Mouse (Mus musculus) B cell, adult 62 days (primary cell): ENCODE measurements around the gene Acot9. TPM values are rescaled to one million over a fixed set of nuclear protein-coding genes. Genes with fewer than 3 reads are reported as not detected.

Source experiments
- total RNA-seq: library from RNA; stranded (reverse); gene quantifications from 4 replicates; pipeline ENCODE4 v1.2.4, GENCODE M21; 2023

Acot9 gene
- 19.4 to 24.7 TPM (median 22.7 TPM) in 4 replicates for total RNA-seq

DNA sequence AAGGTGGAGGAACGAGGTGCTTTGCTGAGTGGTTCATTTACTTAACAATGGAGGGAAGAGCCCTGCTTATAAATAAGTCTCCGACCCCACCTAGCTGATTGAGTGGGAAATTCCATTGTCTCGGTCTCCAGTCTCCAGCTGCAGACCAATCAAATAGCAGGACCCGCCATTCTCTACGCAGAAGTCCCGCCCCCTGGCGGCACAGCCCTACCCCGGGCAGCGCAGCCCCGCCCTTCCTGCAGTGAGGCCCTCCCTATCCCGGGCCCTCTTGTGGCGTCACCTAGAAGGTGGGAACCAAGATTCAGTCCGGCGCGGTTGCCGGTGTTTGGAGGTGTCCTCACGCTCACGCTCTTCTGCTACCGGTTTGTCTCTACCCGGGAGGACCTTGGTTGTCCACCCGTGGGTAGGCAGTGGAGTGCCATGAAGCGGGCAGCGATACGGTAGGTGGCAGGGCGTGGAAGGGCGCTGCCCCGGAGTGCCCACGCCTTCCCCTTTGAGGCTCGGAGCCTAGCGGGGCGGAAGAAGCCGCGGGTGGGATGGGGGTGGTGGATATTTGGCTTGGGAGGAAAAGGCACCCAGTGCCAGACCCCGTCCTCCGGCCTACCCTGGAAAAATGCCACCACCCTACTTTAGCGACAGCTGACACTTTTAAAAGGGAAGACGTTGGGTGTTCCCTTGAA, at the start of gene Acot9:
Gene Acot9, plus strand, starts transcription at position 209 of the 680 bp plus-strand sequence.

DNA sequence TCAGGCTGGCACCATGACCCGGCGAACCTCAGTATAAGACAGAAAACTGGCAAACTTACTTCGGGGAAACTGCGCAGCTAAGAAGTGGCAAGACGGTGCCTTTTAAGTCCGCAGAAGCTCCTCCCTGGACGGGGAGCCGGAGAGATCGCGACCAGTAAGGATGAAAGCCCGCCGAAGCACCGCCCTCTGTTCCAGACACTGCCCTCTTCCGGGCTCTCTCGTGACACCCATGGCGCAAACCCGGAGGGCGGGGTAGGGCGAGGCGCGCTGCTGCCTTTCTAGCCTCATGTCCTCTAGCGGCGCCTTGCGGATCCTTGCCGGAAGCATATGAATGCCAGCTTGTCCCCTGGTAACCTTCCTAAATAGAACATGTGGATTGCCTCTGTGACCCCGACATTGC, 46.0 kb upstream of the Acot9 start, which contains the start of gene Sat1:
Gene Sat1, minus strand, starts transcription at position 179 of the 400 bp plus-strand sequence.

DNA sequence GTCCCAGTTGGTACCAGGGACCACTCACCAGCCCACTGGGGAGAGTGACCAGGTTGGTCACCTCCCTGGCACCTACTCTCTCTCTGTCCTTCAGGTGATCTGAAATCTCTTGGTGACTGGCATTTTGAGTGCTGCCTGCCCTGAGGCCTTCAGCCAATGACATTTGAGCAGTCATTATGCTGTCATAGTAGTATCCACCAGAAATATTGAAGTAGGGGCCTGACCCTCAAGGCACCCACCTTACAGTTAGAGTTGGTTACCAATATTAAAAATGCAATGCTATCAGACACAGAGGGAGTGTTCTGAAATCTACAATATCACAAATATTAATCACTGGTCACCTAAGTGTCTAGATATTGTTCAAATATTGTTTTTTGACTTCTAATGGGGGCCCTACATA, 78.4 kb downstream of the Acot9 start, which contains the start of gene Prdx4:
Gene Prdx4, minus strand, starts transcription at position 101 of the 400 bp plus-strand sequence.

Other genes with a start within 250 kb of the Acot9 start
- not detected in 4 replicates for gene Magea5, start 199.3 kb upstream of the Acot9 start, total RNA-seq
- gene Magea1, start 172.7 kb upstream of the Acot9 start, total RNA-seq, result not detected in 4 replicates
- not detected in 4 replicates for gene Magea2, start 168.8 kb upstream of the Acot9 start, total RNA-seq
- gene Cldn34b2, start 134.0 kb upstream of the Acot9 start, total RNA-seq, result not detected in 4 replicates
- gene Sat1, start 46.0 kb upstream of the Acot9 start, total RNA-seq, result 272 to 319 TPM (median 299 TPM) in 4 replicates
- 14.3 to 20.4 TPM (median 17.5 TPM) in 4 replicates for gene Prdx4, start 78.3 kb downstream of the Acot9 start, total RNA-seq